Mouse (Mus musculus): ENCODE measurements around the gene Epha2. TPM values are rescaled to one million over a fixed set of nuclear protein-coding genes. Genes with fewer than 3 reads are reported as not detected.

Gene Epha2
- polyA plus RNA-seq, 1 experiment from 2014 or later, result 0.58 TPM

- Histone ChIP-seq H3K4me1 (ENCODE audit: control insufficient read depth, insufficient read depth, low read length) (no peaks in the 10 kb centered on the region), H3K27ac (ENCODE audit: low read depth, low read length) (no peak overlapping the region), H3K4me3 (ENCODE audit: low read depth, low read length) (no peak overlapping the region), H3K27me3 (replicated peaks; ENCODE audit: control insufficient read depth, insufficient read depth, low read length) (no peaks in the 10 kb centered on the region; the same call in 1 of the 2 replicates), H3K36me3 (ENCODE audit: control insufficient read depth, insufficient read depth, low read length) (no peaks in the 10 kb centered on the region), H3K9me3 (replicated peaks; ENCODE audit: control insufficient read depth, low read length) (no peaks in the 10 kb centered on the region), H3K9ac (ENCODE audit: low read length) (peak overlapping the region; percentile 37), H3K4me2 (ENCODE audit: low read length) (peak overlapping the region; percentile 25; the same call in 1 of the 2 replicates)
- ATAC-seq, result peak; percentile 56; the same call in 1 of the 2 replicates
- peak; percentile 45 for DNase-seq (ENCODE audit: low spot score)
- 45% methylated on average over 23 of the region's 23 CpGs for WGBS
These were observed 26.3 kb upstream of the Epha2 start for GRCm38 (mm10) chr4:141274485-141275341.

- Histone ChIP-seq H3K27me3 (replicated peaks; ENCODE audit: control insufficient read depth, insufficient read depth, low read length) (no peaks in the 10 kb centered on the region; the same call in 1 of the 2 replicates), H3K9ac (ENCODE audit: low read length) (no peak overlapping the region), H3K4me1 (ENCODE audit: control insufficient read depth, insufficient read depth, low read length) (no peaks in the 10 kb centered on the region), H3K4me2 (ENCODE audit: low read length) (no peak overlapping the region), H3K9me3 (replicated peaks; ENCODE audit: control insufficient read depth, low read length) (no peaks in the 10 kb centered on the region), H3K4me3 (ENCODE audit: low read depth, low read length) (no peak overlapping the region), H3K27ac (ENCODE audit: low read depth, low read length) (no peak overlapping the region), H3K36me3 (ENCODE audit: control insufficient read depth, insufficient read depth, low read length) (no peaks in the 10 kb centered on the region)
- ATAC-seq (no peak), DNase-seq (ENCODE audit: low spot score) (no peak)
- 81% methylated on average over 8 of the region's 8 CpGs for WGBS
These were observed 23.9 kb upstream of the Epha2 start for GRCm38 (mm10) chr4:141277157-141277556.

GRCm38 (mm10) chr4:141278154-141278553 is 22.9 kb upstream of the Epha2 start:
- Histone ChIP-seq H3K27me3 (replicated peaks; ENCODE audit: control insufficient read depth, insufficient read depth, low read length) (no peaks in the 10 kb centered on the region; the same call in 1 of the 2 replicates), H3K4me2 (ENCODE audit: low read length) (no peak overlapping the region), H3K36me3 (ENCODE audit: control insufficient read depth, insufficient read depth, low read length) (no peaks in the 10 kb centered on the region), H3K4me3 (ENCODE audit: low read depth, low read length) (no peak overlapping the region), H3K27ac (ENCODE audit: low read depth, low read length) (0 out of 2 replicates have a peak overlapping the region, but pooled peaks have one; percentile 29), H3K4me1 (ENCODE audit: control insufficient read depth, insufficient read depth, low read length) (no peaks in the 10 kb centered on the region), H3K9ac (ENCODE audit: low read length) (no peak overlapping the region), H3K9me3 (replicated peaks; ENCODE audit: control insufficient read depth, low read length) (no peaks in the 10 kb centered on the region)
- WGBS, result 65% methylated on average over 7 of the region's 7 CpGs
- ATAC-seq (no peak), DNase-seq (ENCODE audit: low spot score) (no peak)

- Histone ChIP-seq H3K4me2 (ENCODE audit: low read length) (no peak overlapping the region), H3K9ac (ENCODE audit: low read length) (no peak overlapping the region), H3K27me3 (replicated peaks; ENCODE audit: control insufficient read depth, insufficient read depth, low read length) (no peaks in the 10 kb centered on the region), H3K4me3 (ENCODE audit: low read depth, low read length) (no peak overlapping the region), H3K27ac (ENCODE audit: low read depth, low read length) (no peak overlapping the region), H3K36me3 (ENCODE audit: control insufficient read depth, insufficient read depth, low read length) (no peaks in the 10 kb centered on the region), H3K4me1 (ENCODE audit: control insufficient read depth, insufficient read depth, low read length) (no peaks in the 10 kb centered on the region), H3K9me3 (replicated peaks; ENCODE audit: control insufficient read depth, low read length) (no peaks in the 10 kb centered on the region)
- 52% methylated on average over 15 of the region's 15 CpGs for WGBS
- ATAC-seq (no peak), DNase-seq (ENCODE audit: low spot score) (no peak)
These were observed 21.7 kb upstream of the Epha2 start for GRCm38 (mm10) chr4:141279327-141279726.

GRCm38 (mm10) chr4:141279783-141280182 is 21.3 kb upstream of the Epha2 start:
- no peak overlapping the region for H3K27ac ChIP-seq (ENCODE audit: low read depth, low read length)
- WGBS, result 90% methylated on average over 6 of the region's 6 CpGs
- no peaks in the 10 kb centered on the region for H3K4me1 ChIP-seq (ENCODE audit: control insufficient read depth, insufficient read depth, low read length)
- no peak overlapping the region for H3K4me3 ChIP-seq (ENCODE audit: low read depth, low read length)
- no peaks in the 10 kb centered on the region for H3K36me3 ChIP-seq (ENCODE audit: control insufficient read depth, insufficient read depth, low read length)
- H3K9ac ChIP-seq (ENCODE audit: low read length), result no peak overlapping the region
- H3K9me3 ChIP-seq (replicated peaks; ENCODE audit: control insufficient read depth, low read length), result no peaks in the 10 kb centered on the region
- no peaks in the 10 kb centered on the region for H3K27me3 ChIP-seq (replicated peaks; ENCODE audit: control insufficient read depth, insufficient read depth, low read length)
- DNase-seq (ENCODE audit: low spot score) (no peak), ATAC-seq (no peak)
- no peak overlapping the region for H3K4me2 ChIP-seq (ENCODE audit: low read length)

- no peak for ATAC-seq
- no peak for DNase-seq (ENCODE audit: low spot score)
- no peak overlapping the region for H3K4me3 ChIP-seq (ENCODE audit: low read depth, low read length)
- 97% methylated on average over 1 of the region's 1 CpGs for WGBS
- no peak overlapping the region for H3K9ac ChIP-seq (ENCODE audit: low read length)
- H3K36me3 ChIP-seq (ENCODE audit: control insufficient read depth, insufficient read depth, low read length), result no peaks in the 10 kb centered on the region
- no peaks in the 10 kb centered on the region for H3K9me3 ChIP-seq (replicated peaks; ENCODE audit: control insufficient read depth, low read length)
- H3K4me2 ChIP-seq (ENCODE audit: low read length), result no peak overlapping the region
- H3K27ac ChIP-seq (ENCODE audit: low read depth, low read length), result no peak overlapping the region
- H3K27me3 ChIP-seq (replicated peaks; ENCODE audit: control insufficient read depth, insufficient read depth, low read length), result 0 out of 2 replicates have a peak, but pooled peaks cover 2% of the 10 kb centered on the region
- no peaks in the 10 kb centered on the region for H3K4me1 ChIP-seq (ENCODE audit: control insufficient read depth, insufficient read depth, low read length)
These were observed 20.6 kb upstream of the Epha2 start for GRCm38 (mm10) chr4:141280471-141280870.

GRCm38 (mm10) chr4:141281153-141281552 is 19.9 kb upstream of the Epha2 start:
- Histone ChIP-seq H3K4me3 (ENCODE audit: low read depth, low read length) (no peak overlapping the region), H3K4me1 (ENCODE audit: control insufficient read depth, insufficient read depth, low read length) (no peaks in the 10 kb centered on the region), H3K36me3 (ENCODE audit: control insufficient read depth, insufficient read depth, low read length) (no peaks in the 10 kb centered on the region), H3K9ac (ENCODE audit: low read length) (no peak overlapping the region), H3K27me3 (replicated peaks; ENCODE audit: control insufficient read depth, insufficient read depth, low read length) (0 out of 2 replicates have a peak, but pooled peaks cover 3% of the 10 kb centered on the region), H3K27ac (ENCODE audit: low read depth, low read length) (no peak overlapping the region), H3K9me3 (replicated peaks; ENCODE audit: control insufficient read depth, low read length) (no peaks in the 10 kb centered on the region), H3K4me2 (ENCODE audit: low read length) (no peak overlapping the region)
- WGBS, result 60% methylated on average over 6 of the region's 6 CpGs
- ATAC-seq (no peak), DNase-seq (ENCODE audit: low spot score) (no peak)

- Histone ChIP-seq H3K27ac (ENCODE audit: low read depth, low read length) (no peak overlapping the region), H3K4me1 (ENCODE audit: control insufficient read depth, insufficient read depth, low read length) (no peaks in the 10 kb centered on the region)
- WGBS, result 100% methylated on average over 1 of the region's 1 CpGs
These were observed 19.5 kb upstream of the Epha2 start for GRCm38 (mm10) chr4:141281578-141281977.

GRCm38 (mm10) chr4:141282087-141282486 is 19.0 kb upstream of the Epha2 start:
- no peaks in the 10 kb centered on the region for H3K9me3 ChIP-seq (replicated peaks; ENCODE audit: control insufficient read depth, low read length)
- DNase-seq (ENCODE audit: low spot score) (no peak), ATAC-seq (no peak)
- no peak overlapping the region for H3K4me3 ChIP-seq (ENCODE audit: low read depth, low read length)
- WGBS, result 71% methylated on average over 3 of the region's 3 CpGs
- H3K36me3 ChIP-seq (ENCODE audit: control insufficient read depth, insufficient read depth, low read length), result no peaks in the 10 kb centered on the region
- peaks cover 7% of the 10 kb centered on the region; the same call in 1 of the 2 replicates for H3K27me3 ChIP-seq (replicated peaks; ENCODE audit: control insufficient read depth, insufficient read depth, low read length)
- no peak overlapping the region for H3K9ac ChIP-seq (ENCODE audit: low read length)
- no peak overlapping the region for H3K4me2 ChIP-seq (ENCODE audit: low read length)
- H3K27ac ChIP-seq (ENCODE audit: low read depth, low read length), result no peak overlapping the region
- no peaks in the 10 kb centered on the region for H3K4me1 ChIP-seq (ENCODE audit: control insufficient read depth, insufficient read depth, low read length)

More at GRCm38 (mm10) chr4:141281578-141281977, 19.5 kb upstream of the Epha2 start:
- DNase-seq (ENCODE audit: low spot score), result no peak
- no peak overlapping the region for H3K4me2 ChIP-seq (ENCODE audit: low read length)
- H3K4me3 ChIP-seq (ENCODE audit: low read depth, low read length), result no peak overlapping the region
- H3K36me3 ChIP-seq (ENCODE audit: control insufficient read depth, insufficient read depth, low read length), result no peaks in the 10 kb centered on the region
- no peaks in the 10 kb centered on the region for H3K9me3 ChIP-seq (replicated peaks; ENCODE audit: control insufficient read depth, low read length)
- ATAC-seq, result no peak
- no peak overlapping the region for H3K9ac ChIP-seq (ENCODE audit: low read length)
- 0 out of 2 replicates have a peak, but pooled peaks cover 3% of the 10 kb centered on the region for H3K27me3 ChIP-seq (replicated peaks; ENCODE audit: control insufficient read depth, insufficient read depth, low read length)

All from forebrain, embryonic 14.5 days (tissue).